Mouse (Mus musculus) monocyte, adult 5-6 weeks (primary cell): ENCODE measurements around the gene Npr3. TPM values are rescaled to one million over a fixed set of nuclear protein-coding genes. Genes with fewer than 3 reads are reported as not detected.

Experiments used
- ATAC-seq: fragments of 153-309, 156-312 bp; replicated peaks from 2 replicates; pipeline ENCODE4 v1.8.0; 2017; ENCODE audit warnings: mild to moderate bottlenecking; ENCODE audit not compliant: low TSS enrichment, insufficient number of reproducible peaks, severe bottlenecking, poor library complexity, low FRiP score
- total RNA-seq: library from RNA; stranded (forward); fragments of 200-1000, 200-491, 200-594 nt; gene quantifications from 3 replicates; pipeline ENCODE4 v1.2.3, GENCODE M21; 2017

Npr3 gene
- total RNA-seq, result 0.19 TPM in 1 of 3 replicates, not detected in the others

DNA sequence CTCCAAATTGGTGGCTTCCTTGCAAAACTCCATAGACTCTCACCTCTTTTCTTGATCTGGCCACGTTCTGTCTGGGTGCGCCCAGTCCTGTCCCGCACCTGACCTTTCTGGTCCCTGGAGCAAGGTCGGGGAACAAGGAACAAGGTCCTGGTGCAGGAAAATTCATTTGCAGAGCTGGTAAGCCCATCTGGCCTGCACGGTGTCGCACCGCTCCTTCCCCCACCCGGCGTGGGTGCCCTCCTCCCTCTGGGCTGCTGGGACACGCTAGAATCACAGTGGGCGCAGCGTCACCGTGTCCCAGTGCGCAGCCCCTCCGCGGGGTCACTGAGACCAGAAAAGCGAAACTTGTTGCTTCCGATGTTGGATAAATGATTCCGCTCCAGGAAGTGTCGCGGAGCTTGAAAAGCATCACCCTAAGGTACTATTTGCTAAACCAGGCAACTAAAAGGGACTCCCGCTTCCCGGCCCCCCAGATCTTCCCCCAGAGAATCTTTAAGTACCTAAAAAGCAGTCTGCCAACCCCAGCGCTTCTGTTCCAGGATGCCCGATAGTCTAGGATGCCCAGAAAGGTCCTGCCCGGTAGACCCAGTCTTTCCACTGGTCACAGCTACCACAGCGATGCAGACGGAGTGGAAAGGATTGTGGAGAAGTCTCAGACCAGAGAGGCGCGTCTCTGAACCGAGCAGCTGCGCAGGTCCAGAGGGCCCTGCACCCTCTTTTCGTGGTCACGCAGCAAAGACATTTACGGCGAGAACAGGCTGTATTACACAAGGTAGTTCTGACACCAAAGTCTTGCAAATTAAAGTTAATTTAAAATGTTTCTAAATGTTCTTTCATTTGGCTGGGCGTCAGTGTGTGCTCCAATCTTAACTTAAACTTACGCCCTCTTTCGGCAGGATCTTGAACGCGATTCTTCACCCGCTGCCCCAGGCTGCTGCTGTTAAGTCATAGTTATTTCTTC is at the start of gene Npr3:
Gene Npr3 (minus strand): TSS at position 717 of the 961 bp plus-strand sequence.
- ATAC-seq, result no peak

DNA sequence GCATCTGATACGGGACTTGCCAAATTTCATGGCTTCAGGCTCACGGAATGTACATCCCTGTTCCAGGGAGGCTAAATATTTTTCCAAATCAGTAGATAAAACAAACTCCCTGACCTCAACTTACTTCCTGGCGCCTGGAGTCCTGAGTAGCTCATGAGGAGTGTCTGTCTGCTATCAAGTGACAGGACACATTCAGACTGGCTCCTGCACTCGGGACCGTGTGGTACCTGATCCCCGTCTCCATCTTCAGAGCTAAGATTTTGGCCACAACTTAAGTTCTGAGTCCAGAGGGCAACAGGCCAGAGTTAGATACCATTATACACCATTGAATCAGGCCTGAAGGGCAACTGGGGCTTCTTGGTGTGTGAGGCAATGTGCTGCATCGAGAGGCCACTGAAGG is 49.0 kb upstream of the Npr3 start:
- no peak for ATAC-seq

DNA sequence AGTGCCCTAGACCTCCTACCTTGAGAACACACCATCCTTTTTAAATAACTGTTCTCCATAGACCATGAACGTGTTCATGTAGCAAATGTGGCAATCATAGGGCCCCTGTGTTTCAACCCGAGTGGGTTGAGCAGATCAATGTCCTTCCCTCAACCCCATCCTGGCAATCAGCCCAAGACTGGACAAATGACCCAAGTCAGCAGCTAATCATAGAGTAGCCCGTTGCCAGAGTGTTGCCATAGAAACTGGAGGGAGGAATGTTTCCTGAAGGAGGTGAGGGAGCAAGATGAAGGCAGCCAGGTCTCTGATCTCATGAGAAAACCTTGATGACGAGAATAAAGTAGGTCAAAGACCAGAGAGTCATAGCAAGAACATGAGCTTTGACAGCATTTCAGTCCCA is 47.1 kb upstream of the Npr3 start:
- ATAC-seq, result no peak

DNA sequence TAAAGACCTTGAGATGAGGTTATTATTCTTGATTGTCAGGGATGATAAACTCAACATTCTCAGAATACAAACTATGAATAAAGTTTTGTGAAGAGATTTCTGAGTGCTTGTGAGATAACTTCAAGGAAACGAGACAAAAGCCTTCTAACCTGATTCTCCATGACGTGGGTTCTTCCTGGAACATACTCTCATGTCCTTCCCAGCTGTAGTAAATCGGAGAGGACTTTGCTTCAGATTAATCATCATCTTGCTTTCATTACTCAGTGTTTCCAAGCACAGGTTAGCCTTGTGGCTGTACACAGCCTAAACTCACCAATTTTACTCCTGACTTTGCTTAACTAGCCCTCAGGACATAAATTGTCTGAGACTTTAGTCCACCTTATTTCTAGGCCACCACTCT is 45.1 kb upstream of the Npr3 start:
- no peak for ATAC-seq

DNA sequence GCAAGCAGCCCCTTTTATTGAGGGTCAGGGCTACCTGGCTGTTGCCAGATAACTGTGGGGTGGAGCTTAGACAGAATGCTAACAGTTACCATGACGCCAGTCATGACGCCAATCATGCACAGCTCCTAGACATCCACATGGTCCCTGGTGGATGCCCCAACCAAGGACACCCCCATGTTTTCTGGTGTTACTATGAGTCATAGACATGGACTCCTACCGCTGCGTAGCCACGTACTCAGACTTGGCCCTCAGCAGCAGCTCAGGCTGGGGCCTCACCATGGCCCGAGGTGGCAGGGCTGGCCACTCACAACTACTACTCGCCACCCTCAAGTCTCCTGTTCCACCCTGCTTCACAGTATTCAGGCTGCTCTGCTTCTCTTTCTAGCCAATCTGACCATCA is 44.1 kb upstream of the Npr3 start:
- ATAC-seq, result no peak

DNA sequence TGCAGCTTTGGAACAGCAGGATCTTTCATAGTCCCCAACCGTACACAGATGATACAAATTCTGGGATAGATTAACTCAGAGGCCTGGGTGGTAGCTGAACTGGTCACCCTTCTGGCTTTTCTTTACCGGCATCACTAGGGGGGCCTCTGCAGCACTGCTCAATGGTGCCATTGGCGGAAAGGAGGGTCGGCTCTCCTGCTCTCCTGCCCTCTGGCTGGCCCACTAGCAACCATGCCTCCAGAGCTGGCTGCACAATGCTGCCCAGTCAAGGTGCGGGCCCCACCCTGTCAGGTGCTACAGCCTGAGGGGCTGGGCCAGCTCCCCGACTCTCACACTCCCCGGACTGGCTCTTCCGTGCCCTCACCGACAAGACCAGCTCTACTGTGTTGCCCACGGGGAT is 43.1 kb upstream of the Npr3 start:
- ATAC-seq, result no peak

DNA sequence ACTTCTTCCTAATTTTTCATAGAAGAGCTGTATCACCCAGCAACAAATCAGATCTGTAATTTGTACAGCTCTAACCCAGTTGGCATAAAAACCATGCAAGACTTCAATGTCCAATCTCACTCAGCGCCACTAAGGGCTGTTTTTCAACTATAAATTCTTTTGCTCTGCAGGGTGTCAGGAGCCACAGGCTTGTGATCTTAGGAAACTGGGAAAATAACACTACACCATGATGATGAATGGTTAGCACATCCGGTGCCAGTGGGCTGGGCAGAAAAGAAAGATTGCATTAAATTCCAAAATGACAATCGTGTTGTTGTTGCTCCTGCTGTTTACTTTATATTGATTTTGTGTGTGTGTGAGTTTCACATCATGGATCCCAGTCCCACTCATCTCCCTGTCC is 42.4 kb upstream of the Npr3 start:
- no peak for ATAC-seq

DNA sequence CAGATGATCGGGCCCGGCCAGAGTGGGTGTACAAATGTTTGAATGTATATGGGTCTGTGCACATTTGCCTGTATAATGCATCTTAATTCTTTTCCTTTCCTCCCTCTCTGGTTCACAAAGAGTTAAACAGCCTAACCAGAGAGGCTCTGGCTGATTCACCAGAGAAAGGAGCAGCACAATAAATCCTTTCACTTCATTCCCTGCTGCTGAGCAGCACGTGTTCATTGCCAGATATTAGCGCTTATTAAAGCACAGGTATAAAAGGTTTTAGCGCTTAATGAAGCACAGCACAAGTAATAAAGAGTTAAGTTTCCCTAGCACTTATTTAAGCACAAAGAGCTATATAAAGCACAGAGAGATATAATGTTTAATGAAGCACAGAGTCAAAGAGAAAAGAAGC is 33.8 kb upstream of the Npr3 start:
- ATAC-seq, result no peak

DNA sequence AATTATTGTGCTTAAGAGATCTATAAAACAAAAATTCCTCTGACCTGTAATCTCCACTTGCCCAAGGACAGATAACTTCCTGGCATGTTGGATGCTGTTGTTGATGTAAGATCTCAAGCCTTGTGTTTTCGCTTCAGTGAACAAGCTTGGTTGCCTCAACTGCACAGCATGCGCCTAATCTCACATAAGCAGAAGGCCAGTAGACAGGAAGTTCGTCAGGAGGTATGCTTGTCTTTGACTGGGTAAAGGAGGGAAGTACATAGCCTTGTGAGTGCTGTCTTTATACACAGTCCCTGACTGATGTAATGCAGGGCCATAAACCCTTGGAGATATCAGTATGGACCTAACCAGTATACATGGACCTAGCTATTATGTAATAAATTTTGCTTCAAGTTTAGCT is 20.7 kb upstream of the Npr3 start:
- ATAC-seq, result no peak

DNA sequence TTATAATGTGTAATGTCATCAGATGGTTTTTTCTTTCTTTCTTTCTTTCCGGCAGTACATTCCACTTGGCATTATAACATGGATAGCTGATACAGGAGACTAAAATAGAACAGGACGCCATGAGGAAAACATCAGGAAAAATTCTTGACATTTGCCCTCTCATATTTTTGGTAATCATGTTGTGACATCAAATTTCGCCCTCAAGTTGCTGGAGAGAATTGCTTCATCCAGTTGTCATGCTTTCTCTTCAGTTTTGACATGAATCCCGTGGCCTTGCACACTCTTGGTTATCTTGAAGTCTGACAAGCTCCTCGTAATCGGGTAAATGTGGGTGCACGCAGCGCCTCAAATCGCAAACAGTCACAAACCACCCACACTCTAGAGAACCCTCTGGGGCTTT is 7.0 kb upstream of the Npr3 start:
- ATAC-seq, result no peak

DNA sequence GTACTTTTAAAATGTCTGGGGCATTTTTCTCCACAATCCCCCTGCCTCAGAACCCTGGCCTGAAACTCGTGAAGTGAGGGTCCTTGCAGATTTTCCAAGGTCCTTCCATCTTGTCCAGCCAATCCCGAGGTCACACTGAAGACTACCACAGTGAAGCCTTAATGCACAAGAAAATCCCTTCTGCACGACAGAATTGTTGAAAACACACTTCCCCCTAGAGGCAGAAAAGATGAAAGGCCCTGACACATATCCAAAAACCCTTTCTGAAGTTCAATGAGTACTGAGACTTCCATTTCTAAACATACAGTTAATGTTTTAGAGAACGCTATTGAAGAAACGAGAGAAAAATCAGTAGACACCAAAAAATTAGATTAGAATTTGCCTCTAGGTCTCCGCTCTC is 2.8 kb upstream of the Npr3 start:
- ATAC-seq, result no peak

DNA sequence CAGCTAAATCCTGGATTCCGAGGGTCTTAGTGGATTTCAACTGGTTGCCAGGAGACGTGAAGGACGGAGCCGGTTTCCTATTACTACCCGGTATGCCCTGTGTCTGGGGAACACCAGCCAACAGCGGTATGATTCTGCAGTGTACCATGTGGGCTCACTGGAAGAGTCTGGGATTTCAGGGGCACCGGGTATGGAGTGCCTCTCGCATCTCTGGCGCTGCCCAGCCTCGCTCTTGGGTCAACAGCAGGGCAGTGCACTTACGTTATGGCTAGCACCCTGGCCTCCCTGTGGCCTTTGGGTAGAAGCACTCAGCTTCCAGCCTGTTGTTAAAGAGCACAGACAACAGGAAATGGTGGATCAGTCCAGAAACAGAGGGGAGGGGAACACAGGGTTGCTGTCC is 1.1 kb upstream of the Npr3 start:
- ATAC-seq, result no peak; the same call in 1 of the 2 replicates

DNA sequence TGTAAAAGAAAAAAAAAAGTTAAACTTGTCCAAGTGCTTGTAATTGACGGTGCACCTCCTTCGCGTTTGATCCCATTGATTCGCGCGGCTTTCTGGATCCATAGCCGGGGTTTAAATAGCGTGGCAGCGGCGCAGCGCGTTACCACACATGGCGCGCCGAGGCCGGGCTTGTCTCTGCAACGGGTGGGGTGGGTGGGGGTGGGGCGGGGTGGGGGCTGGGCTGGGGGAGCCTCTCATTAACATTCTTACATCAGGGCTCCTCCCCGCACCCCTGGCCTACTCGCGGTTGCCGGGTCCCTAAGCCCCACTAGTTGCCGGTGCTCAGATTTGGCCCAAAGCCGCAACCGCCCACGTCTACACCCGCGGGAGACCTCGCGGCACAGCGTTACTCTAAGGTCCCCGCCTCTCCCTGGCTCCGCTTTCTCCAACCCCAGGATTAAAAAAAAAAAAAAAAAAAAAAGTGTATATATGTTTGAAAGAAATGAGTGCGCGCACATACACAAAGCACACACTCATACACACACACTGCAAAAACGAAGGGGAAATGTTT is 991 bp downstream of the Npr3 start:
- no peak for ATAC-seq

DNA sequence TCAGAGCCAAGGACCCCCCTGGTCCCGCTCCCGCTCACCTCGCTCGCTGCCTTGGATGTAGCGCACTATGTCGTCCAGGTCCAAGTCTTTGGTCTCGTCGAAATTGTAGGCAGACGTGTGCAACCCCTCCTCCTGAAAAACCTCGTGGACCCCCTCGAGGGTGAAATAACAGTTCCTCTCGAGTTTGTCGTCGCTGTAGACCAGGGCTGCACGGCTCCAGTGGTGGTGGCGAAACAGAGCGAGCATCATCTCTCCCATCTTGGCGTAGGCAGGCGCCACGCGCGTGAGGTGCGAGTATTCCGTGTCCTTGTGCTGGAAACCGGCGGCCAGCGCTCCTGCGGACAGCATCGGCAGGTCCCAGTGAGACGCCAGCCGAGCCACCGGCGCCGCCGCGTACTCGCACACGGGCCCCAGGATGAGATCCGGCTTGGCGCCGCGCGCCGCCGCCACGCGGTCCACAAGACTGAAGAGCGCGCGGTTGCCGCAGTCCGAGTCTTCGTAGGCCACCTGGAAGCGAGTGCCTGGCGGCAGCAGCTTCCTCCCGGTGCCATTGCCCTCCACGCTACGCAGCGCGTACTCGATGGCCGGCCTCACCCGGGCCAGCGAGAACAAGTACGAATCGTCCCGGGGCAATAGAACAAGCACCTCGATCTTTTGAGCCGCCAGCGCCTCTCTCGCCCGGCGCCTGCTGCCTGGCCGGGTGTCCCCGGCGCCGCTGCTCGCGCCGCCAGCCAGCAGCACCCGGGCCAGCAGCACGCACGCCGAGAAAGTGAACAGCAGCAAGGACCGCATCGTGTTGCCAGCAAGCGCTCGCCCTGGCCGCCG is 2.0 kb downstream of the Npr3 start:
- ATAC-seq, result no peak

DNA sequence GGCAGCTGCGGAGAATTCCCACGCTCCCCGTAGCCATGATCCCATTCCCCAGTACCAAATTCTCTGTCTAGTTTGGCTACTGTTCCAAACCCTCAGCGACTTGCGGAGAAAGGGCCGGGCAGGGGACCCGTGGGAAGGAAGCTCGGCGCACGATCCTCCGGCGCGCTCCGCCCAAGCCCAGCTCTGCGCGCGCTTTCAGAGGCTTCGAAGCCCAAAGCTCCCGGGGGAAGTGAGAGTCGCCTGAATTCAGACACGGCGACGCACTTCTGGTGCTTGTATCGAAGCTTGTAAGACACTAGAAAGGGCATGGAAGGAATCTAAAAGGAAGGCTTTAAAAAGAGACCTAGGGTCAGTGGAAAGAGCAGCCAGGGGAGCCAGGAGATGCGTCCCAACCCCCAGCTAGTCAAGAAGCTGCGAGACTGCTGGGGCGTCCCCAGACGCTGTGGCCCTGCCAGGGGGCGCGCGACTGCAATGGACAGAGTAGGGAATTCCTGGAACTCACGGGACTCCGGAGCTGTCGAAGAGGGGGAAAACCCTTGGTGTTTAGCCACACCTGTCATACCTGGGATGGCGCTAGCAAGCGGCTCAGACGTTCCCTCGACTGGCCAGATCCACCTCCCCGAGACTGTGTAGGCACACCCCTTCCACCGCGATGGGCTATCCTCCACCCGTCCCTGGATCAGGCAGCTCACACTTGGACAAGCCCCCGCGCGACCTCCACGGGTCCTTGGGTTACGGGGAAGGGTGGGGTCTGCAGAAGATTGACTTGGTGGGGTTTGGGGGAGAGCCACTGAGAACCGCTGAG is 2.8 kb downstream of the Npr3 start:
- ATAC-seq, result no peak

DNA sequence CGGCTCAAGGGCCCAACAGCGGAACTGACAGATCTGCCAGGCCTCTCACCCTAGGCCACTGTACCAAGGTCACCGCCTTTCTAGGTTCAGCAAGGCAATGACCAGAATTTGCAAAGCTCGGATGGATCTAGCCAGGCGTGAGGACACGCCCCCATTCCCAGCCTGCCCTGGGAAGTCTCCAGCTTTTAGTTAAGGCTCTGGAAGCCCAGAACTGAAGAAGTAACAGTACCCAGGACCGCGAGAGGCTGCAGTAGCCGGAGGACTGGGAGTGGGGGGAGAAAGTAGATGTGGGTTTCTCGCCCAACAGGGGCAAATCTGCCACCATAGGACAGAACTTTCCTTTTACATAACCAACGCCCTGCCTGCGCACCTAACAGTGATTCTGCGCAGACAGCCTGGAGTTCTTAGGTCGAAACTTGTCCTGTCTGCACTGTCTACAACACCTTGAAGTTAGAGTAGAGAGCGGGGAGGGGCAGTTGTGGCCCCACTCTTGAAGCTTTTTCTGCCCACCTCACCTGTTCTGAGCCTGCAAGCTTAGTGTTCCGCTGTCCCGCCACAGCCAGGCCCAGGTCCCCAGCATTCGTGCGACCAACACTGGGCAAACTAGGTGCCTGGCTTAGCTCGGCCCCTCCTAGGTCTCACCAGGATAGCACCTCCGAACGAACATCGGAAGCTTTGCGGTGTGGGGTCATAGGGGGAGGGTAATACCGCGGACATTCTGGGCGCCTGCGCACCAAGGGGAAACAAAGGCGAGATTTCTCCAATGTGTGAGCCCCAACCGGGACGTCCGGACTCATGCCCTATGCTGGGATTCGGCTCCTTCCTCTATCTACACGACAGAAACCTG is 3.7 kb downstream of the Npr3 start:
- no peak for ATAC-seq

DNA sequence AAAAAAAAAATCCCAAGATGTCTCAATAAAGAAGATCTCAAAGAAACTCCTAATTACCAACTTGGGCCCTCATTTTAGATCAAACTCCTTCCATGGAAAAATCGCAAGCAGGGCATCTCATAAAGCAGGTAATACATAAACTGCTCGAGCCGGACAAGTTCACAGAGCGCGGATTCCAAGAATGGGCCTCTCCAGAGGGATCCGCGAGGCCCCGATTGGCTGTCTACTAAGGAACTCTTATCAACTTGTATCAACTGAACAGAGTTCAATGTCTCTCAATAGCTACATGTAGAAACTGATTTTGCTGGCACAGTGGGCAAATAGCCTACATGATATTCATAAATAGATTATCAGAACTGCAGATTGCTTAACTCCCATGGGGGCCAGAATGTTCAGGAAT is 9.5 kb downstream of the Npr3 start:
- no peak for ATAC-seq

DNA sequence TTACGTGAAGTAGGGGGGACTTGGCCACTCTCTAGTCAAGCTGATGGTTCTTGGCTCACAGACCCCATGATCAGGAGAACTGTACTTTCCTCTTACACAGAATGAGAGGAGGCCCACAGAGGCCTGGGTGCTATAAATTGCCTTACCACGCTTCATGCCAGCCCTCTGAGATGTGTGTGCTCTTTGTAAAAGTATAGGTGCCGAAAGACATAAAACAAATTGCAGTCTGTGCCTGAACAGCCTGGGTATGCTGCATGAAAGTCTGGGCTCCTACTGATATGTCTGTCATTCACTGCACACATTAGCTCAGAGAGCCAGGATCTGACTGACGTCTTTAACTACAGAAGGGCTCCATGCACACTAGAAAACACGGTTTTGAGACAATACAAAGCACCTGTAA is 9.9 kb downstream of the Npr3 start:
- ATAC-seq, result no peak
